Mouse (Mus musculus) layer of hippocampus, adult 18-20 months (tissue): ENCODE results near the gene Ppp1r3c. TPM values are rescaled to one million over a fixed set of nuclear protein-coding genes. Genes with fewer than 3 reads are reported as not detected.

Experiments
- DNase-seq, 2 experiments: peaks; one replicate each; pipeline ENCODE4 v3.0.0; 2022; ENCODE audit warnings: low spot score in 2 of 2
- total RNA-seq, 2 experiments: library from RNA; stranded (reverse); gene quantifications; 2 replicates each; pipeline ENCODE4 v1.2.3; 2021

Gene Ppp1r3c
- total RNA-seq, 2 experiments from 2014 or later = 69.3 to 71.9 TPM

DNA sequence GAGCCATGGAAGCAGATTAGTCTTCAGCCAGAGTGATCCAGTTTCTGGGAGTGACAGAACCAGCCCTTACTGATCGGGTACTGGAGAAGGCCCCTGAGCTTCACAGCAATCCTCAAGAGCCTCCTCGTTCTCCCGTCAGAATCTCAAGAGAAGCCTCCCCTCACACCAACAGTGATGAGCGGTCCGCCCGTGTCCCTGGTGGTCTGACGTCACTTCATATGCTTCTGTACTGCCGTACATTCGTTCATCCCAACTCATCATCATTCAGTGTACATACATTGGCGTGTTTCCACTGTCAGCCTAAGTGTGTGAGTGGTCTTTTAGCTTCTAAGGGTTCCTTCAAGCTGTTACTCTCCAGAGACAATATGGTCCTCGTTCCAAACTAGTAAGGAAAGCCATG lies 50.4 kb downstream of the Ppp1r3c start:
- DNase-seq = no peak

DNA sequence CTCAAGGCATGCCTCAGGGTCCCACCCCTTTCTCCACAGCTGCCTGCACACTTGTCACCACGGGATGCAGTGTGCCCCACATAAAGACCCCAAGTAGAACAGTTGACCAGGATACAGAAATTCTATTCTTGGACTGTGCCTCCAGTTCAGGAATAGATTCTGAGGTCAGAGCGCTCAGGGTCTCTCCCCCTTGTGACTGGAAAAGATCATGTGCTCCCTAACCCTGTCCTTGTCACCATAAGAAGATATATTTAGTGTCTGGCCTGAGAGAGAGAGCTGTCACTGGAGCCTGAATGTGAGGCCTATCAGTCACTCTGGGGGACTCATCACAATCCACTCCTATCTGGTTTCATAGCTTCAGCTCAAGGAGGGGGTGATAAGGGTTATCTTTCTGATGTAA lies 53.9 kb downstream of the Ppp1r3c start:
- no peak for DNase-seq

Other genes with a start within 250 kb of the Ppp1r3c start
- gene Hectd2, start 182.0 kb downstream of the Ppp1r3c start, total RNA-seq = 10 to 100 TPM; 33.8 to 38.8 TPM
- 100 to 1,000 TPM; 116 TPM for gene Tnks2, start 97.6 kb upstream of the Ppp1r3c start, total RNA-seq
- 1 to 10 TPM; 8.3 to 9.7 TPM for gene Fgfbp3, start 183.0 kb upstream of the Ppp1r3c start, total RNA-seq
- 10 to 100 TPM; 33.3 to 33.4 TPM for gene Btaf1, start 189.4 kb upstream of the Ppp1r3c start, total RNA-seq